Mouse (Mus musculus) layer of hippocampus, postnatal 25 days (tissue): Measurements from ENCODE around the gene Ugt1a6b. TPM values are rescaled to one million over a fixed set of nuclear protein-coding genes. Genes with fewer than 3 reads are reported as not detected.

Experiments
- DNase-seq, 2 experiments: peaks; one replicate each; pipeline ENCODE4 v3.0.0; 2022; ENCODE audit warnings: mixed read lengths in 2 of 2, low spot score in 1 of 2; ENCODE audit errors: extremely low spot score in 1 of 2
- total RNA-seq, 2 experiments: library from RNA; stranded (reverse); gene quantifications; 2 replicates each; pipeline ENCODE4 v1.2.3; 2021

Ugt1a6b gene
- total RNA-seq, 2 experiments from 2014 or later = 0.40 TPM; not detected in 1

GRCm38 (mm10) chr1:88257681-88258080 is 154.6 kb downstream of the Ugt1a6b start:
- DNase-seq = no peak

GRCm38 (mm10) chr1:88258361-88258760 is 155.3 kb downstream of the Ugt1a6b start:
- DNase-seq = no peak

- peak in 1 of 2 experiments; percentile 58 for DNase-seq
Measured at GRCm38 (mm10) chr1:88258881-88259642, 156.0 kb downstream of the Ugt1a6b start.

GRCm38 (mm10) chr1:88259643-88260024 is 156.6 kb downstream of the Ugt1a6b start:
- no peak for DNase-seq

- no peak for DNase-seq
Measured at GRCm38 (mm10) chr1:88260114-88260513, 157.1 kb downstream of the Ugt1a6b start.

GRCm38 (mm10) chr1:88260604-88261377 is 157.7 kb downstream of the Ugt1a6b start:
- no peak for DNase-seq

GRCm38 (mm10) chr1:88261706-88262105 is 158.7 kb downstream of the Ugt1a6b start:
- DNase-seq = no peak

- peak in 1 of 2 experiments; percentile 57 for DNase-seq
Measured at GRCm38 (mm10) chr1:88262255-88262654, 159.2 kb downstream of the Ugt1a6b start.

GRCm38 (mm10) chr1:88262961-88263360 is 159.9 kb downstream of the Ugt1a6b start:
- DNase-seq = no peak

GRCm38 (mm10) chr1:88263778-88264177 is 160.7 kb downstream of the Ugt1a6b start:
- DNase-seq = no peak

GRCm38 (mm10) chr1:88264237-88264868 is 161.3 kb downstream of the Ugt1a6b start:
- DNase-seq = no peak

GRCm38 (mm10) chr1:88264869-88265240 is 161.8 kb downstream of the Ugt1a6b start:
- DNase-seq = no peak

- DNase-seq = no peak
Measured at GRCm38 (mm10) chr1:88266123-88266522, 163.1 kb downstream of the Ugt1a6b start.

- no peak for DNase-seq
Measured at GRCm38 (mm10) chr1:88267489-88267888, 164.4 kb downstream of the Ugt1a6b start.

GRCm38 (mm10) chr1:88268070-88268469 is 165.0 kb downstream of the Ugt1a6b start:
- DNase-seq = no peak

Other genes starting within 250 kb of the Ugt1a6b start
- 100 to 1,000 TPM; 105 to 129 TPM for gene Dgkd, start 250.0 kb upstream of the Ugt1a6b start, total RNA-seq
- 10 to 100 TPM; 18.0 to 24.6 TPM for gene Usp40, start 94.7 kb upstream of the Ugt1a6b start, total RNA-seq
- not detected for gene Ugt1a10, start 47.9 kb upstream of the Ugt1a6b start, total RNA-seq
- not detected for gene Ugt1a9, start 32.5 kb upstream of the Ugt1a6b start, total RNA-seq
- not detected for gene Ugt1a8, start 15.4 kb upstream of the Ugt1a6b start, total RNA-seq
- gene Ugt1a7c, start 8.2 kb upstream of the Ugt1a6b start, total RNA-seq = under 1 TPM; 0.31 to 0.57 TPM
- 1 to 10 TPM in 1 of 2 experiments, under 1 TPM in 1; 0.57 to 1.5 TPM for gene Ugt1a6a, start 31.6 kb downstream of the Ugt1a6b start, total RNA-seq
- not detected for gene Ugt1a5, start 62.8 kb downstream of the Ugt1a6b start, total RNA-seq
- gene Ugt1a2, start 97.3 kb downstream of the Ugt1a6b start, total RNA-seq = not detected
- gene Dnajb3, start 102.5 kb downstream of the Ugt1a6b start, total RNA-seq = 1 to 10 TPM; 2.7 to 4.0 TPM
- not detected for gene Ugt1a1, start 108.7 kb downstream of the Ugt1a6b start, total RNA-seq
- gene Mroh2a, start 123.7 kb downstream of the Ugt1a6b start, total RNA-seq = under 1 TPM in 1 of 2 experiments, not detected in 1; 0.21 TPM
- gene Hjurp, start 174.4 kb downstream of the Ugt1a6b start, total RNA-seq = 10 to 100 TPM; 26.9 to 33.9 TPM
- gene Trpm8, start 174.4 kb downstream of the Ugt1a6b start, total RNA-seq = under 1 TPM; 0.12 TPM